Mouse (Mus musculus): ENCODE measurements at regions not wholly inside any gene's neighbourhood (a gene's known extent, or its start where the extent isn't known, plus 50 kb on each side); places are given as distances from the start of the nearest gene placed in this dataset.

- Histone ChIP-seq H3K4me3 (ENCODE audit: low read depth, low read length) (no peak overlapping the region), H3K9ac (ENCODE audit: low read length) (no peak overlapping the region), H3K4me1 (replicated peaks; ENCODE audit: control insufficient read depth, insufficient read depth, low read length) (no peaks in the 10 kb centered on the region), H3K36me3 (ENCODE audit: control insufficient read depth, insufficient read depth, low read length) (no peaks in the 10 kb centered on the region), H3K4me2 (ENCODE audit: low read length) (no peak overlapping the region), H3K27me3 (replicated peaks; ENCODE audit: control insufficient read depth, insufficient read depth, low read length) (no peaks in the 10 kb centered on the region), H3K9me3 (ENCODE audit: control insufficient read depth, low read length) (no peaks in the 10 kb centered on the region), H3K27ac (ENCODE audit: low read depth) (no peak overlapping the region)
- 70% methylated on average over 3 of the region's 3 CpGs for WGBS
- ATAC-seq (replicated peaks; ENCODE audit: low FRiP score, low TSS enrichment, low read depth) (no peak), DNase-seq (ENCODE audit: low spot score) (peak; percentile 21)
Measured at GRCm38 (mm10) chr12:107539683-107540082, 51.3 kb downstream of the 3110018I06Rik start.

GRCm38 (mm10) chr12:107541196-107541595, 52.8 kb downstream of the 3110018I06Rik start:
- Histone ChIP-seq H3K4me2 (ENCODE audit: low read length) (no peak overlapping the region), H3K9ac (ENCODE audit: low read length) (no peak overlapping the region), H3K36me3 (ENCODE audit: control insufficient read depth, insufficient read depth, low read length) (no peaks in the 10 kb centered on the region), H3K27ac (ENCODE audit: low read depth) (no peak overlapping the region), H3K4me1 (replicated peaks; ENCODE audit: control insufficient read depth, insufficient read depth, low read length) (no peaks in the 10 kb centered on the region), H3K27me3 (replicated peaks; ENCODE audit: control insufficient read depth, insufficient read depth, low read length) (no peaks in the 10 kb centered on the region), H3K4me3 (ENCODE audit: low read depth, low read length) (no peak overlapping the region), H3K9me3 (ENCODE audit: control insufficient read depth, low read length) (no peaks in the 10 kb centered on the region)
- DNase-seq (ENCODE audit: low spot score) = no peak
- WGBS = 43% methylated on average over 5 of the region's 5 CpGs
- ATAC-seq (replicated peaks; ENCODE audit: low FRiP score, low TSS enrichment, low read depth) = no peak

DNA sequence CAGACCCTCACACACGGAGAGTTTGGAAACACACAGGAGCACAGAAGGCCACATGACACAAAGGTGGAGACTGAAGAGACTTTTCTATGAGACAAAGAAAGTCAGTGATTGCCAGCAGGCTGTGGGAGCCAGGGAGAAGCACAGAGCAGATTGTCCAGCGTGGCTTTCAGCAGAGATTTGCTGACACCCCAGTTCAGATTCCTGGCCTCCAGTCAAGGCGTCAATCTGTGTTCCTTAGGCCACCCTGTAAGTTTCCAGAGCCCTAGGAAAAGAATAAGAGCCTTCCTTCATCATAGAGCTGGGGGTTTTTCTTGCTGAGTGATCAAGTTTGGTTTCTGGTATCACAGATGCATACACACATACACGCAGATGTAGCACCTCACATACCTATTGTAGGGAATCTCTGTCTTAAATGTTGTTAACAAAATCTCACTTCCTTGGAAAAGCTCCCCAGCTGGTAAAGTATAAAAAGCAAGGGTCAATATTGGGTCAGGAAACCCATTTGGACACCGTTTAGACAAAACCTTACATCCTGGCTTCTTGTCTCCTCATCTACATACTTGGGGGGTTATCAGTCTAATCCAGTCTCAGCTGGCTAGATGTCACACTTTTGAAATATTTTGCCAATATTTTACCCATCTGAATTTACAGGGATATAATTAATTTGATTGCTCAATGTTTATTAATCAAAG, 58.9 kb downstream of the 3110018I06Rik start:
- peak overlapping the region; percentile 70 for H3K27ac ChIP-seq (ENCODE audit: low read depth)
- DNase-seq (ENCODE audit: low spot score) (no peak), ATAC-seq (replicated peaks; ENCODE audit: low FRiP score, low TSS enrichment, low read depth) (no peak)
- H3K27me3 ChIP-seq (replicated peaks; ENCODE audit: control insufficient read depth, insufficient read depth, low read length) = no peaks in the 10 kb centered on the region
- H3K4me3 ChIP-seq (ENCODE audit: low read depth, low read length) = no peak overlapping the region
- H3K4me2 ChIP-seq (ENCODE audit: low read length) = no peak overlapping the region
- H3K4me1 ChIP-seq (replicated peaks; ENCODE audit: control insufficient read depth, insufficient read depth, low read length) = peaks cover 16% of the 10 kb centered on the region
- WGBS = 38% methylated on average over 5 of the region's 5 CpGs
- no peaks in the 10 kb centered on the region for H3K9me3 ChIP-seq (ENCODE audit: control insufficient read depth, low read length)
- H3K36me3 ChIP-seq (ENCODE audit: control insufficient read depth, insufficient read depth, low read length) = no peaks in the 10 kb centered on the region
- no peak overlapping the region for H3K9ac ChIP-seq (ENCODE audit: low read length)

GRCm38 (mm10) chr12:107547886-107548448, 59.5 kb downstream of the 3110018I06Rik start:
- no peak overlapping the region for H3K27ac ChIP-seq (ENCODE audit: low read depth)
- no peaks in the 10 kb centered on the region for H3K27me3 ChIP-seq (replicated peaks; ENCODE audit: control insufficient read depth, insufficient read depth, low read length)
- H3K9ac ChIP-seq (ENCODE audit: low read length) = no peak overlapping the region
- ATAC-seq (replicated peaks; ENCODE audit: low FRiP score, low TSS enrichment, low read depth) = peak; percentile 64; the same call in 1 of the 2 replicates
- no peaks in the 10 kb centered on the region for H3K9me3 ChIP-seq (ENCODE audit: control insufficient read depth, low read length)
- WGBS = 43% methylated on average over 3 of the region's 3 CpGs
- H3K4me1 ChIP-seq (replicated peaks; ENCODE audit: control insufficient read depth, insufficient read depth, low read length) = peaks cover 16% of the 10 kb centered on the region
- H3K4me3 ChIP-seq (ENCODE audit: low read depth, low read length) = no peak overlapping the region
- H3K36me3 ChIP-seq (ENCODE audit: control insufficient read depth, insufficient read depth, low read length) = no peaks in the 10 kb centered on the region
- H3K4me2 ChIP-seq (ENCODE audit: low read length) = no peak overlapping the region
- peak; percentile 62 for DNase-seq (ENCODE audit: low spot score)

DNA sequence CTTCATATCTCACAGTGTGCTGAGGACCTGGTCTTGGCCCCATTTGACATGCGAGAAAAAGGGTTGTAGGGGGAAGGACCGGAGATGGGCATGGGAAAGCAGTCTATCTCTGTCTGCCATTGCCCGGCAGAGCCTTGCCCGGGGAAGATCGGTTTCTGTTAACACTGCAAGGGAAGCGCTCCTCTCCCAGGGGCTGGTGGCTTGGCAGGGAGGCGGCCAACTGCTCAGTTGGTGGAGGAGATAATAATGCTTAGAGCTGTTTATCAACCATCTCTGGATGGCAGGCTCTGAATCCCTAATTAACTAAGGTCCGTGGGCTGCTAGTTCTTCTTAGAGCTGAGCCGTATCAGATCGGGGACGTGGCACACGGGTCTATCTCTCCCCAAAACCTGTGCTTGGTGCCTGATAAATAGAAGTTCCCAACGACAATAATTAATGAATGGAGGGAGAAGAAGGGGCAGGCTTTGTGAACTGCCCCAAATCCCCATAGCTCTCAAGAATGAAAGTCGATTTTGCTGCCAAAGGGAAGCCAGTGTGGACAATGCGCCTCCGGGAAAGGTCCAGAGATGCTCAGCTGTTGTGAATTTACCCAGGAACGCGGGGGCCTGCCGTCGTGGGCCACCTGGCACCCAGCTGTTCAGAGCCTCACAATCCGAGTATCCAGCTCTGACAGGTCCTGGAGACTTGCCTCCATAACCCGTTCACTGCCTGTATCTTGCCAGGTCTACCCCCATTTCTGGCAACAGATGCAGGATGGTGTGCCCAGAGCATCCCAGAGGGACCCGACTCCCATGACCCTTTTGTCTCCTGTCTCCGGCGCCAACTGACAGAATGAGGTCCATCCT, 61.2 kb downstream of the 3110018I06Rik start:
- no peak for ATAC-seq (replicated peaks; ENCODE audit: low FRiP score, low TSS enrichment, low read depth)

DNA sequence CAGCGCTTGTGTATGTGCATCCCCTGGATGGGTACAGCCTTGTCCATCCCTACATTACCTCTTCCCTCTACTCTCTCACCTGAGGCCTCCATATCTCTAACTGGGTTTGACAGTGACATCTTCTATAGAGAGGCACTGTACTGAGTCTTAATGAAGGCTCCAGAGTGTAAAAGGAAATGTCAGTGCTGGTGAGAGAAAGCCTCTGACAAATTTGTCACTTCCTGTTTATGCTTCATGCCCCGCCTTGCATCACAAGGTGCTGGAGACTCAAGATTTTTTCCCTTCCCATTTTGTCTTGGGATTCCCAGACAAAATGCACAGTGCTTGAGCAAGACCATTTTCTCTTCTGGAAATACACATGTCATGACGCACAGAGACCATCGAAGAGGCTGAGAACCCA, 70.8 kb downstream of the 3110018I06Rik start:
- ATAC-seq (replicated peaks; ENCODE audit: low FRiP score, low TSS enrichment, low read depth) (no peak), DNase-seq (ENCODE audit: low spot score) (no peak)
- Histone ChIP-seq H3K27ac (ENCODE audit: low read depth) (no peak overlapping the region), H3K27me3 (replicated peaks; ENCODE audit: control insufficient read depth, insufficient read depth, low read length) (no peaks in the 10 kb centered on the region), H3K36me3 (ENCODE audit: control insufficient read depth, insufficient read depth, low read length) (no peaks in the 10 kb centered on the region), H3K4me3 (ENCODE audit: low read depth, low read length) (no peak overlapping the region), H3K9ac (ENCODE audit: low read length) (no peak overlapping the region), H3K4me2 (ENCODE audit: low read length) (no peak overlapping the region), H3K4me1 (replicated peaks; ENCODE audit: control insufficient read depth, insufficient read depth, low read length) (no peaks in the 10 kb centered on the region), H3K9me3 (ENCODE audit: control insufficient read depth, low read length) (no peaks in the 10 kb centered on the region)
- WGBS = 87% methylated on average over 4 of the region's 4 CpGs

More for the DNA sequence above, 61.2 kb downstream of the 3110018I06Rik start:
- Histone ChIP-seq H3K4me2 (ENCODE audit: low read length) (no peak overlapping the region), H3K36me3 (ENCODE audit: control insufficient read depth, insufficient read depth, low read length) (no peaks in the 10 kb centered on the region), H3K9ac (ENCODE audit: low read length) (no peak overlapping the region), H3K4me3 (ENCODE audit: low read depth, low read length) (no peak overlapping the region), H3K9me3 (ENCODE audit: control insufficient read depth, low read length) (no peaks in the 10 kb centered on the region), H3K4me1 (replicated peaks; ENCODE audit: control insufficient read depth, insufficient read depth, low read length) (peaks cover 16% of the 10 kb centered on the region), H3K27ac (ENCODE audit: low read depth) (no peak overlapping the region), H3K27me3 (replicated peaks; ENCODE audit: control insufficient read depth, insufficient read depth, low read length) (no peaks in the 10 kb centered on the region)
- no peak for DNase-seq (ENCODE audit: low spot score)
- 81% methylated on average over 25 of the region's 25 CpGs for WGBS

GRCm38 (mm10) chr12:107560100-107560499, 71.7 kb downstream of the 3110018I06Rik start:
- H3K27ac ChIP-seq (ENCODE audit: low read depth) = no peak overlapping the region
- no peaks in the 10 kb centered on the region for H3K36me3 ChIP-seq (ENCODE audit: control insufficient read depth, insufficient read depth, low read length)
- H3K4me2 ChIP-seq (ENCODE audit: low read length) = no peak overlapping the region
- no peaks in the 10 kb centered on the region for H3K9me3 ChIP-seq (ENCODE audit: control insufficient read depth, low read length)
- no peak overlapping the region for H3K4me3 ChIP-seq (ENCODE audit: low read depth, low read length)
- no peak overlapping the region for H3K9ac ChIP-seq (ENCODE audit: low read length)
- ATAC-seq (replicated peaks; ENCODE audit: low FRiP score, low TSS enrichment, low read depth) = no peak
- no peaks in the 10 kb centered on the region for H3K4me1 ChIP-seq (replicated peaks; ENCODE audit: control insufficient read depth, insufficient read depth, low read length)
- H3K27me3 ChIP-seq (replicated peaks; ENCODE audit: control insufficient read depth, insufficient read depth, low read length) = no peaks in the 10 kb centered on the region
- no peak for DNase-seq (ENCODE audit: low spot score)

GRCm38 (mm10) chr12:107572586-107572985, 84.2 kb downstream of the 3110018I06Rik start:
- WGBS = 83% methylated on average over 4 of the region's 4 CpGs
- DNase-seq (ENCODE audit: low spot score) (no peak), ATAC-seq (replicated peaks; ENCODE audit: low FRiP score, low TSS enrichment, low read depth) (no peak)
- Histone ChIP-seq H3K36me3 (ENCODE audit: control insufficient read depth, insufficient read depth, low read length) (no peaks in the 10 kb centered on the region), H3K4me3 (ENCODE audit: low read depth, low read length) (no peak overlapping the region), H3K9ac (ENCODE audit: low read length) (no peak overlapping the region), H3K4me2 (ENCODE audit: low read length) (no peak overlapping the region), H3K9me3 (ENCODE audit: control insufficient read depth, low read length) (no peaks in the 10 kb centered on the region), H3K4me1 (replicated peaks; ENCODE audit: control insufficient read depth, insufficient read depth, low read length) (no peaks in the 10 kb centered on the region), H3K27me3 (replicated peaks; ENCODE audit: control insufficient read depth, insufficient read depth, low read length) (no peaks in the 10 kb centered on the region), H3K27ac (ENCODE audit: low read depth) (no peak overlapping the region)
